Mouse (Mus musculus) heart, adult 2 months (tissue): ENCODE measurements around the gene Akap3. TPM values are rescaled to one million over a fixed set of nuclear protein-coding genes. Genes with fewer than 3 reads are reported as not detected.
A peak's percentile ranks its signal among the peaks of the same experiment; 100 is the strongest.

Source experiments
- DNase-seq, 2 experiments: peaks; one replicate each; pipeline ENCODE4 v3.0.0; 2021
- H3K27ac ChIP-seq: fragments of 200-600 bp; 2 replicates; pipeline ENCODE4 v1.8.1; 2022
- H3K27me3 ChIP-seq: fragments of 200-500 bp; 2 replicates; pipeline ENCODE4 v1.6.1; 2012; ENCODE audit warnings: mild to moderate bottlenecking, low read length, inconsistent platforms, mixed read lengths; ENCODE audit not compliant: control insufficient read depth, insufficient read depth
- H3K36me3 ChIP-seq: fragments of 200-500 bp; 2 replicates; pipeline ENCODE4 v1.6.1; 2012; ENCODE audit warnings: low read length, inconsistent platforms; ENCODE audit not compliant: control insufficient read depth, insufficient read depth
- H3K4me1 ChIP-seq: fragments of 200-500 bp; 2 replicates; pipeline ENCODE4 v1.6.1; 2011; ENCODE audit warnings: low read length; ENCODE audit not compliant: control insufficient read depth, insufficient read depth
- H3K4me3 ChIP-seq: fragments of 200-600 bp; 2 replicates; pipeline ENCODE4 v1.8.1; 2022
- H3K79me2 ChIP-seq: fragments of 200-500 bp; replicated peaks from 2 replicates; pipeline ENCODE4 v1.6.1; 2012; ENCODE audit warnings: mild to moderate bottlenecking, inconsistent platforms, low read length, moderate library complexity, mixed read lengths; ENCODE audit not compliant: control insufficient read depth, insufficient read depth
- H3K9ac ChIP-seq: fragments of 200-500 bp; 2 replicates; pipeline ENCODE4 v1.6.1; 2012; ENCODE audit warnings: low read depth, mild to moderate bottlenecking, control low read depth, inconsistent platforms, low read length, mixed read lengths
- CTCF ChIP-seq: fragments of 200-600 bp; IDR thresholded peaks from 2 replicates; pipeline ENCODE4 v1.8.1; 2022; ENCODE audit warnings: antibody characterized with exemption, mild to moderate bottlenecking, moderate library complexity
- EP300 ChIP-seq: fragments of 200-500 bp; IDR thresholded peaks from 2 replicates; pipeline ENCODE4 v1.6.1; 2011; ENCODE audit warnings: low read depth, low read length, control low read depth; ENCODE audit not compliant: insufficient read depth
- POLR2A ChIP-seq: fragments of 200-500 bp; IDR thresholded peaks from 2 replicates; pipeline ENCODE4 v1.6.1; 2011; ENCODE audit warnings: mild to moderate bottlenecking, low read depth, low read length, control low read depth; ENCODE audit not compliant: insufficient read depth
- WGBS: fragments of 180-500 bp; shearing (Covaris S2); methylation state at CpG from one replicate; pipeline ENCODE4 v1.1.7; 2018; 5-methylcytosine and 5-hydroxymethylcytosine counted together
- intact Hi-C: fragments of 180-260 bp; cut with DNase I; formaldehyde crosslinking; loops from one replicate; pipeline ENCODE4 v1.15.1; 2025
- long read RNA-seq: library from polyadenylated mRNA; stranded (forward); transcript quantifications from one replicate; pipeline ENCODE4 v2.0.0, GENCODE M21; 2021
- polyA plus RNA-seq: library from polyadenylated mRNA; depleted of rRNA; stranded (reverse); fragments of >200 nt; gene quantifications from 2 replicates; pipeline ENCODE4 v1.2.3, GENCODE M21; 2012; rRNA removed
- total RNA-seq, 2 experiments: library from RNA; stranded (reverse); gene quantifications; 2 replicates each; pipeline ENCODE4 v1.2.3; 2021

Gene Akap3
- total RNA-seq: not detected
- 0.15 and 0.21 TPM in 2 replicates for polyA plus RNA-seq
- long read RNA-seq: 0 reads

GRCm38 (mm10) chr6:126852881-126853280, at the start of gene Akap3:
Gene Akap3 (plus strand): TSS chr6:126853098.
- TF ChIP-seq POLR2A (no peak), CTCF (no peak), EP300 (no peak)
- Histone ChIP-seq H3K27me3 (no peaks in the 10 kb centered on the region), H3K36me3 (no peaks in the 10 kb centered on the region), H3K4me1 (peaks cover 3% of the 10 kb centered on the region), H3K4me3 (no peak within 1 kb of the TSS), H3K27ac (no peak within 1 kb of the TSS), H3K79me2 (no peaks in the 10 kb centered on the region), H3K9ac (no peak within 1 kb of the TSS)
- DNase-seq: no peak
- intact Hi-C loops: no loop called here

- DNase-seq: no peak
- Histone ChIP-seq H3K27me3 (no peaks in the 10 kb centered on the region), H3K4me3 (no peak overlapping the region), H3K27ac (no peak overlapping the region), H3K4me1 (no peaks in the 10 kb centered on the region), H3K9ac (no peak overlapping the region), H3K36me3 (no peaks in the 10 kb centered on the region), H3K79me2 (no peaks in the 10 kb centered on the region)
- 84% methylated on average over 3 of the region's 3 CpGs for WGBS
- TF ChIP-seq EP300 (no peak), CTCF (peak; percentile 49)
- intact Hi-C loops: no loop called here
Observed at GRCm38 (mm10) chr6:126806783-126807182, 46.1 kb upstream of the Akap3 start.

GRCm38 (mm10) chr6:126808134-126808533, 44.8 kb upstream of the Akap3 start:
- Histone ChIP-seq H3K9ac (no peak overlapping the region), H3K36me3 (no peaks in the 10 kb centered on the region), H3K4me3 (no peak overlapping the region), H3K27me3 (no peaks in the 10 kb centered on the region), H3K79me2 (no peaks in the 10 kb centered on the region), H3K27ac (no peak overlapping the region; the same call in 1 of the 2 replicates), H3K4me1 (no peaks in the 10 kb centered on the region)
- TF ChIP-seq EP300 (no peak), POLR2A (no peak), CTCF (no peak)
- intact Hi-C loops: no loop called here
- DNase-seq: no peak
- WGBS: 25% methylated on average over 4 of the region's 4 CpGs

GRCm38 (mm10) chr6:126808561-126808960, 44.3 kb upstream of the Akap3 start:
- no peak overlapping the region for H3K4me3 ChIP-seq
- no peak overlapping the region for H3K9ac ChIP-seq
- 80% methylated on average over 8 of the region's 8 CpGs for WGBS
- no peaks in the 10 kb centered on the region for H3K4me1 ChIP-seq
- no peak overlapping the region for H3K27ac ChIP-seq
- TF ChIP-seq POLR2A (no peak), CTCF (no peak), EP300 (no peak)
- H3K79me2 ChIP-seq: no peaks in the 10 kb centered on the region
- no peaks in the 10 kb centered on the region for H3K27me3 ChIP-seq
- DNase-seq: no peak
- H3K36me3 ChIP-seq: no peaks in the 10 kb centered on the region
- intact Hi-C loops: no loop called here

- Histone ChIP-seq H3K27me3 (no peaks in the 10 kb centered on the region), H3K79me2 (no peaks in the 10 kb centered on the region), H3K36me3 (no peaks in the 10 kb centered on the region), H3K9ac (no peak overlapping the region), H3K4me1 (no peaks in the 10 kb centered on the region), H3K4me3 (no peak overlapping the region), H3K27ac (no peak overlapping the region)
- WGBS: 50% methylated on average over 4 of the region's 4 CpGs
- intact Hi-C loops: no loop called here
- no peak for DNase-seq
- TF ChIP-seq CTCF (no peak), EP300 (no peak), POLR2A (no peak)
Observed at GRCm38 (mm10) chr6:126811481-126811880, 41.4 kb upstream of the Akap3 start.

- no peaks in the 10 kb centered on the region for H3K79me2 ChIP-seq
- WGBS: 74% methylated on average over 6 of the region's 6 CpGs
- intact Hi-C loops: no loop called here
- DNase-seq: no peak
- H3K27ac ChIP-seq: no peak overlapping the region
- H3K27me3 ChIP-seq: no peaks in the 10 kb centered on the region
- TF ChIP-seq CTCF (no peak), POLR2A (no peak), EP300 (no peak)
- no peak overlapping the region for H3K9ac ChIP-seq
- H3K4me1 ChIP-seq: no peaks in the 10 kb centered on the region
- no peaks in the 10 kb centered on the region for H3K36me3 ChIP-seq
- no peak overlapping the region for H3K4me3 ChIP-seq
Observed at GRCm38 (mm10) chr6:126815206-126815750, 37.6 kb upstream of the Akap3 start.
